25 mouse cellular contexts compared by ENCODE assay signal in genomic region chr17:29681669-29682068, GRCm38 (mm10). TPM values are rescaled to one million over a fixed set of nuclear protein-coding genes. Genes with fewer than 3 reads are reported as not detected.
DNase-seq lines count a peak whose midpoint lies in the region; ATAC-seq and TF ChIP-seq lines count a peak whose summit lies in the region.
"Had no signal": no experiment of that assay in that cellular context is flagged by ENCODE, and none has a peak within 500 bp of the region (broad histone marks: within the 10 kb centered on the region; RNA-seq: fewer than 3 reads in every experiment).

No protein-coding gene starts in this region.

- WGBS in hindbrain, embryonic 10.5 days, result 95% methylated on average over 9 of the region's 9 CpGs
- 94% methylated on average over 9 of the region's 9 CpGs for WGBS in hindbrain, postnatal 0 days
- WGBS in spleen, adult 2 months, result 96% methylated on average over 9 of the region's 9 CpGs
- whole genome bisulfite sequencing in kidney, embryonic 14.5 days, result 96% methylated on average over 9 of the region's 9 CpGs

- no peak for TF ChIP-seq POLR2A in spleen, adult 2 months (IDR thresholded peaks at IDR 0.05; ENCODE audit: low read depth, low read length)

- ATAC-seq in hindbrain, postnatal 0 days, result no peak
- ATAC-seq in kidney, embryonic 14.5 days (ENCODE audit: low FRiP score, low TSS enrichment), result no peak
- ATAC-seq: forebrain, embryonic 15.5 days had no signal

- H3K27me3 ChIP-seq in hindbrain, embryonic 10.5 days (ENCODE audit: insufficient read depth, poor library complexity, severe bottlenecking), result no peaks in the 10 kb centered on the region
- no peaks in the 10 kb centered on the region for H3K27me3 ChIP-seq in hindbrain, postnatal 0 days (ENCODE audit: insufficient read depth, low read length)
- no peaks in the 10 kb centered on the region for H3K27me3 ChIP-seq in spleen, adult 2 months (ENCODE audit: control insufficient read depth, insufficient read depth, low read length)
- H3K27me3 ChIP-seq in kidney, embryonic 14.5 days (ENCODE audit: control insufficient read depth, insufficient read depth, low read length), result no peaks in the 10 kb centered on the region
- H3K27me3 ChIP-seq: CH12.LX; embryonic facial prominence, embryonic 13.5 days; forebrain, embryonic 12.5 days; forebrain, embryonic 15.5 days; heart, embryonic 12.5 days; heart, embryonic 15.5 days had no signal

- no peaks in the 10 kb centered on the region for H3K9me3 ChIP-seq in hindbrain, embryonic 10.5 days
- H3K9me3 ChIP-seq in hindbrain, postnatal 0 days (ENCODE audit: low read length), result no peaks in the 10 kb centered on the region
- no peaks in the 10 kb centered on the region for H3K9me3 ChIP-seq in kidney, embryonic 14.5 days (ENCODE audit: control insufficient read depth, low read length)
- H3K9me3 ChIP-seq: embryonic facial prominence, embryonic 10.5 days; embryonic facial prominence, embryonic 13.5 days; forebrain, embryonic 12.5 days; forebrain, embryonic 15.5 days; heart, embryonic 12.5 days; heart, embryonic 15.5 days had no signal

- H3K4me3 ChIP-seq in hindbrain, embryonic 10.5 days, result no peak overlapping the region
- H3K4me3 ChIP-seq in hindbrain, postnatal 0 days (ENCODE audit: low read length), result no peak overlapping the region
- H3K4me3 ChIP-seq in spleen, adult 2 months (ENCODE audit: extremely low read depth, insufficient read depth, insufficient read length), result no peak overlapping the region
- H3K4me3 ChIP-seq in kidney, embryonic 14.5 days (ENCODE audit: low read length), result no peak overlapping the region
- H3K4me3 ChIP-seq: embryonic facial prominence, embryonic 10.5 days; embryonic facial prominence, embryonic 13.5 days; erythroblast, embryonic 14.5 days; forebrain, embryonic 12.5 days; forebrain, embryonic 15.5 days; heart, embryonic 12.5 days; heart, embryonic 15.5 days had no signal

- TF ChIP-seq CTCF in hindbrain, postnatal 0 days (IDR thresholded peaks at IDR 0.05; ENCODE audit: low read depth), result no peak
- no peak for TF ChIP-seq CTCF in spleen, adult 2 months (IDR thresholded peaks at IDR 0.05; ENCODE audit: extremely low read depth, insufficient read depth, insufficient read length, insufficient replicate concordance)

- peaks cover 99% of the 10 kb centered on the region for H3K36me3 ChIP-seq in hindbrain, embryonic 10.5 days
- H3K36me3 ChIP-seq in hindbrain, postnatal 0 days (ENCODE audit: insufficient read depth, low read length), result peaks cover 45% of the 10 kb centered on the region
- peaks cover 53% of the 10 kb centered on the region for H3K36me3 ChIP-seq in spleen, adult 2 months (ENCODE audit: control insufficient read depth, insufficient read depth, low read length)
- H3K36me3 ChIP-seq in kidney, embryonic 14.5 days (ENCODE audit: control insufficient read depth, insufficient read depth, low read length), result peaks cover 78% of the 10 kb centered on the region

- DNase-seq in hindbrain, embryonic 10.5 days (ENCODE audit: low spot score), result no peak
- DNase-seq in hindbrain, postnatal 0 days (ENCODE audit: low spot score), result no peak
- no peak for DNase-seq in spleen, adult 2 months (ENCODE audit: low read depth in 1 of 2, low spot score in 2 of 2)
- no peak for DNase-seq in spleen, adult 18-20 months
- DNase-seq in ZHBTc4 (ENCODE audit: low read depth, low spot score), result peak; percentile 49
- no peak for DNase-seq in left cerebral cortex, adult 11 months (ENCODE audit: low spot score)
- DNase-seq: adrenal gland, adult 2 months; adrenal gland, postnatal 14 days; cerebellum, adult 11-12 months; cerebellum, adult 8-10 months; embryo, embryonic 11 days; gastrocnemius, postnatal 25 days; heart, adult 18-20 months; heart, postnatal 10 days; heart, postnatal 36 days had no signal

- no peak overlapping the region for H3K4me2 ChIP-seq in hindbrain, postnatal 0 days (ENCODE audit: low read depth, low read length)
- no peak overlapping the region for H3K4me2 ChIP-seq in kidney, embryonic 14.5 days (replicated peaks; ENCODE audit: low read depth, low read length)
- H3K4me2 ChIP-seq: embryonic facial prominence, embryonic 13.5 days; forebrain, embryonic 12.5 days; forebrain, embryonic 15.5 days; heart, embryonic 12.5 days; heart, embryonic 15.5 days; hindbrain, embryonic 14.5 days had no signal

- peaks cover 6% of the 10 kb centered on the region; the same call in 1 of the 2 replicates for H3K4me1 ChIP-seq in hindbrain, embryonic 10.5 days (replicated peaks)
- H3K4me1 ChIP-seq in hindbrain, postnatal 0 days (ENCODE audit: insufficient read depth, low read length), result peaks cover 6% of the 10 kb centered on the region; the same call in 1 of the 2 replicates
- H3K4me1 ChIP-seq in spleen, adult 2 months (ENCODE audit: control insufficient read depth, insufficient read depth, insufficient read length), result peaks cover 16% of the 10 kb centered on the region
- no peaks in the 10 kb centered on the region for H3K4me1 ChIP-seq in kidney, embryonic 14.5 days (ENCODE audit: control insufficient read depth, insufficient read depth, low read length)
- H3K4me1 ChIP-seq: embryonic facial prominence, embryonic 10.5 days; embryonic facial prominence, embryonic 13.5 days; heart, embryonic 15.5 days had no signal

- H3K9ac ChIP-seq in hindbrain, postnatal 0 days (replicated peaks; ENCODE audit: low read length), result no peak overlapping the region
- no peak overlapping the region for H3K9ac ChIP-seq in kidney, embryonic 14.5 days (ENCODE audit: low read depth, low read length)
- H3K9ac ChIP-seq: embryonic facial prominence, embryonic 13.5 days; forebrain, embryonic 12.5 days; forebrain, embryonic 15.5 days; heart, embryonic 12.5 days; heart, embryonic 15.5 days; hindbrain, embryonic 14.5 days had no signal

- peak overlapping the region; percentile 0; the same call in 1 of the 2 replicates for H3K27ac ChIP-seq in hindbrain, embryonic 10.5 days
- H3K27ac ChIP-seq in hindbrain, postnatal 0 days, result no peak overlapping the region
- H3K27ac ChIP-seq in spleen, adult 2 months (ENCODE audit: insufficient read depth, low read length), result peak overlapping the region; percentile 74; the same call in 1 of the 2 replicates
- H3K27ac ChIP-seq in kidney, embryonic 14.5 days (ENCODE audit: low read depth, low read length), result no peak overlapping the region
- H3K27ac ChIP-seq: embryonic facial prominence, embryonic 10.5 days; embryonic facial prominence, embryonic 13.5 days; forebrain, embryonic 12.5 days; heart, embryonic 15.5 days; hindbrain, embryonic 14.5 days had no signal

RNA-seq across cellular contexts. Expression of gene Cmtr1, which starts 21.3 kb away (rescaled TPM):
- 135 and 149 TPM in 2 replicates for polyA plus RNA-seq in hindbrain, embryonic 10.5 days (2016; fragmentation: Nextera tagmentation; extraction: Ambion mirVana)
- 69.1 and 71.5 TPM in 2 replicates for total RNA-seq in hindbrain, postnatal 0 days (2014; rRNA removed)
- polyA plus RNA-seq in hindbrain, postnatal 0 days (2015; fragmentation: Nextera tagmentation; extraction: Ambion mirVana), result 106 and 116 TPM in 2 replicates
- polyA plus RNA-seq in spleen, adult 2 months (2012; rRNA removed), result 34.3 and 38.5 TPM in 2 replicates
- 102 and 111 TPM in 2 replicates for polyA plus RNA-seq in kidney, embryonic 14.5 days (2014; fragmentation: Nextera tagmentation; extraction: Ambion mirVana)

RNA-seq across cellular contexts. Expression of gene Ccdc167, which starts 35.2 kb away (rescaled TPM):
- polyA plus RNA-seq in hindbrain, embryonic 10.5 days (2016; fragmentation: Nextera tagmentation; extraction: Ambion mirVana), result 16.4 and 16.8 TPM in 2 replicates
- total RNA-seq in hindbrain, postnatal 0 days (2014; rRNA removed), result 9.7 and 14.4 TPM in 2 replicates
- polyA plus RNA-seq in hindbrain, postnatal 0 days (2015; fragmentation: Nextera tagmentation; extraction: Ambion mirVana), result 9.8 and 11.3 TPM in 2 replicates
- polyA plus RNA-seq in spleen, adult 2 months (2012; rRNA removed), result 5.4 and 6.1 TPM in 2 replicates
- polyA plus RNA-seq in kidney, embryonic 14.5 days (2014; fragmentation: Nextera tagmentation; extraction: Ambion mirVana), result 14.8 and 17.5 TPM in 2 replicates

Comparison
In these comparisons a context has a peak if more than half of its experiments do, and no peak if none do; other contexts are left out.
1. H3K27ac ChIP-seq: peak in hindbrain, embryonic 10.5 days (single experiment) and spleen, adult 2 months (single experiment); none in hindbrain, postnatal 0 days (single experiment) and kidney, embryonic 14.5 days (single experiment).